Mouse (Mus musculus) bone marrow, adult 2 months (tissue): ENCODE data around the gene Hck. TPM values are rescaled to one million over a fixed set of nuclear protein-coding genes. Genes with fewer than 3 reads are reported as not detected.

Experiments used
- H3K27ac ChIP-seq: fragments of 200-500 bp; 2 replicates; pipeline ENCODE4 v1.5.1; 2012; ENCODE audit warnings: low read depth, mild to moderate bottlenecking, control low read depth, inconsistent platforms, low read length; ENCODE audit not compliant: control insufficient read depth, poor library complexity, insufficient read depth
- H3K4me1 ChIP-seq: fragments of 200-500 bp; 2 replicates; pipeline ENCODE4 v1.6.1; 2011; ENCODE audit warnings: low read length; ENCODE audit not compliant: control insufficient read depth, insufficient read depth
- H3K4me3 ChIP-seq: fragments of 200-500 bp; replicated peaks from 2 replicates; pipeline ENCODE3; 2011; ENCODE audit warnings: mild to moderate bottlenecking, low read depth, low read length, control low read depth; ENCODE audit not compliant: control insufficient read depth
- CTCF ChIP-seq: fragments of 200-500 bp; IDR thresholded peaks from 2 replicates; pipeline ENCODE4 v1.5.1; 2011; ENCODE audit warnings: low read length, control low read depth; ENCODE audit not compliant: control insufficient read depth, insufficient read depth
- POLR2A ChIP-seq: fragments of 200-500 bp; IDR thresholded peaks from 2 replicates; pipeline ENCODE4 v1.6.1; 2011; ENCODE audit warnings: low read depth, mild to moderate bottlenecking, control low read depth, low read length, borderline replicate concordance; ENCODE audit not compliant: control insufficient read depth
- WGBS: fragments of 180-500 bp; shearing (Covaris S2); methylation state at CpG from one replicate; pipeline ENCODE4 v1.1.7; 2018; 5-methylcytosine and 5-hydroxymethylcytosine counted together
- polyA plus RNA-seq: library from polyadenylated mRNA; stranded (reverse); fragments of >200 nt; gene quantifications from 2 replicates; pipeline ENCODE4 v1.2.4, GENCODE M21; 2011; ENCODE audit warnings: low replicate concordance; ENCODE audit not compliant: missing spikeins, insufficient read depth, insufficient read length

Gene Hck
- 20.0 and 54.3 TPM in 2 replicates for polyA plus RNA-seq

- Histone ChIP-seq H3K4me3 (peak within 1 kb of the TSS; percentile 67), H3K27ac (peak within 1 kb of the TSS; percentile 92), H3K4me1 (peaks cover 7% of the 10 kb centered on the region)
- WGBS = 3% methylated on average over 52 of the region's 52 CpGs
- TF ChIP-seq CTCF (peak; percentile 8; the same call in 1 of the 2 replicates), POLR2A (peak; percentile 51; the same call in 1 of the 2 replicates)
Measured at GRCm38 (mm10) chr2:153108313-153109264, at the start of gene Hck. Gene Hck, plus strand, starts transcription at chr2:153108468.

GRCm38 (mm10) chr2:153060216-153060615 lies 48.1 kb upstream of the Hck start:
- TF ChIP-seq POLR2A (no peak), CTCF (no peak)
- Histone ChIP-seq H3K4me1 (peaks cover 3% of the 10 kb centered on the region), H3K27ac (no peak overlapping the region), H3K4me3 (no peak overlapping the region)
- WGBS = 85% methylated on average over 7 of the region's 7 CpGs

- Histone ChIP-seq H3K27ac (peak overlapping the region; percentile 44; the same call in 1 of the 2 replicates), H3K4me1 (peaks cover 5% of the 10 kb centered on the region), H3K4me3 (no peak overlapping the region)
- WGBS = 41% methylated on average over 3 of the region's 3 CpGs
- TF ChIP-seq POLR2A = no peak
- no peak for TF ChIP-seq CTCF
Measured at GRCm38 (mm10) chr2:153063394-153063793, 44.9 kb upstream of the Hck start.

GRCm38 (mm10) chr2:153064190-153064970 lies 43.9 kb upstream of the Hck start:
- TF ChIP-seq CTCF (no peak), POLR2A (no peak)
- Histone ChIP-seq H3K27ac (no peak overlapping the region; the same call in 1 of the 2 replicates), H3K4me1 (peaks cover 7% of the 10 kb centered on the region), H3K4me3 (no peak overlapping the region)
- 37% methylated on average over 9 of the region's 9 CpGs for WGBS

- Histone ChIP-seq H3K27ac (peak within 1 kb of the TSS; percentile 6; the same call in 1 of the 2 replicates), H3K4me3 (no peak within 1 kb of the TSS), H3K4me1 (peaks cover 7% of the 10 kb centered on the region)
- 9% methylated on average over 12 of the region's 12 CpGs for WGBS
- TF ChIP-seq CTCF (no peak), POLR2A (no peak)
Measured at GRCm38 (mm10) chr2:153065747-153066508, 42.3 kb upstream of the Hck start, which contains the start of gene Ccm2l. Gene Ccm2l, plus strand, starts transcription at chr2:153065955.

- 65% methylated on average over 6 of the region's 6 CpGs for whole genome bisulfite sequencing
- Histone ChIP-seq H3K27ac (no peak overlapping the region), H3K4me3 (no peak overlapping the region), H3K4me1 (peaks cover 7% of the 10 kb centered on the region)
- TF ChIP-seq CTCF = no peak
- no peak for TF ChIP-seq POLR2A
Measured at GRCm38 (mm10) chr2:153066991-153067390, 41.3 kb upstream of the Hck start.

- H3K4me3 ChIP-seq = no peak overlapping the region
- no peak overlapping the region for H3K27ac ChIP-seq
- peaks cover 4% of the 10 kb centered on the region for H3K4me1 ChIP-seq
- TF ChIP-seq POLR2A (no peak), CTCF (peak; percentile 64)
- WGBS = 83% methylated on average over 23 of the region's 23 CpGs
Measured at GRCm38 (mm10) chr2:153070762-153071490, 37.3 kb upstream of the Hck start.
